ENCODE assay signal across 20 mouse cellular contexts in genomic region chr3:104101721-104102120, GRCm38 (mm10).
DNase-seq lines count a peak whose midpoint lies in the region; ATAC-seq and TF ChIP-seq lines count a peak whose summit lies in the region.
"Had no signal": no experiment of that assay in that cellular context is flagged by ENCODE, and none has a peak within 500 bp of the region (broad histone marks: within the 10 kb centered on the region; RNA-seq: fewer than 3 reads in every experiment).

No protein-coding gene starts in this region.

- intact Hi-C loops in gastrocnemius, adult 2 months (cut with DNase I) = no loop called here
- intact Hi-C loops in gastrocnemius, postnatal 36 days (cut with DNase I) = loop anchor here (5.0 kb wide), 1 partner anchor 341 kb away; no protein-coding TSS in a partner anchor

- H3K4me3 ChIP-seq in gastrocnemius, adult 2 months = no peak overlapping the region
- H3K4me3 ChIP-seq in liver, postnatal 0 days (ENCODE audit: low read depth, low read length) = no peak overlapping the region
- H3K4me3 ChIP-seq in liver, embryonic 11.5 days (ENCODE audit: low read depth, low read length) = no peak overlapping the region
- H3K4me3 ChIP-seq in CH12.LX (replicated peaks in 1 of 3; ENCODE audit: low read depth in 2 of 3, low read length in 2 of 3, poor library complexity in 1 of 3) = no peak overlapping the region
- H3K4me3 ChIP-seq: embryonic facial prominence, embryonic 15.5 days; heart, embryonic 15.5 days; hindbrain, embryonic 10.5 days; kidney, embryonic 15.5 days; limb, embryonic 10.5 days; liver, embryonic 12.5 days; midbrain, embryonic 13.5 days had no signal

- ATAC-seq in liver, postnatal 0 days = no peak
- ATAC-seq in liver, embryonic 11.5 days (replicated peaks; ENCODE audit: low FRiP score) = no peak
- ATAC-seq: inflammation-experienced regulatory T-cells, adult 6 months; liver, embryonic 12.5 days; midbrain, embryonic 13.5 days had no signal

- H3K9me3 ChIP-seq in liver, postnatal 0 days (ENCODE audit: low read length) = no peaks in the 10 kb centered on the region
- H3K9me3 ChIP-seq in liver, embryonic 11.5 days (ENCODE audit: control insufficient read depth, low read length) = no peaks in the 10 kb centered on the region
- H3K9me3 ChIP-seq in CH12.LX (replicated peaks; ENCODE audit: low read length) = no peaks in the 10 kb centered on the region
- H3K9me3 ChIP-seq: embryonic facial prominence, embryonic 15.5 days; G1E; heart, embryonic 15.5 days; hindbrain, embryonic 10.5 days; kidney, embryonic 15.5 days; limb, embryonic 10.5 days; liver, embryonic 12.5 days; midbrain, embryonic 13.5 days had no signal

- no peak overlapping the region for H3K27ac ChIP-seq in gastrocnemius, adult 2 months
- H3K27ac ChIP-seq in liver, postnatal 0 days (ENCODE audit: low read depth) = no peak overlapping the region
- no peak overlapping the region for H3K27ac ChIP-seq in liver, embryonic 11.5 days (ENCODE audit: low read depth, low read length)
- H3K27ac ChIP-seq in CH12.LX (ENCODE audit: insufficient read depth, low read depth) = no peak overlapping the region
- H3K27ac ChIP-seq: embryonic facial prominence, embryonic 15.5 days; heart, embryonic 15.5 days; hindbrain, embryonic 10.5 days; kidney, embryonic 15.5 days; limb, embryonic 10.5 days; liver, embryonic 12.5 days; macrophage; midbrain, embryonic 13.5 days had no signal

- no peaks in the 10 kb centered on the region for H3K27me3 ChIP-seq in liver, postnatal 0 days (ENCODE audit: insufficient read depth, low read length)
- H3K27me3 ChIP-seq in liver, embryonic 11.5 days (replicated peaks; ENCODE audit: control insufficient read depth, insufficient read depth, low read length) = no peaks in the 10 kb centered on the region
- H3K27me3 ChIP-seq in CH12.LX (replicated peaks) = no peaks in the 10 kb centered on the region
- H3K27me3 ChIP-seq: embryonic facial prominence, embryonic 15.5 days; heart, embryonic 15.5 days; kidney, embryonic 15.5 days; liver, embryonic 12.5 days; midbrain, embryonic 13.5 days had no signal

- DNase-seq in gastrocnemius, adult 2 months = no peak
- DNase-seq in gastrocnemius, postnatal 36 days = no peak
- no peak for DNase-seq in liver, postnatal 0 days
- DNase-seq in liver, embryonic 11.5 days (ENCODE audit: low spot score) = no peak
- DNase-seq in CH12.LX (ENCODE audit: extremely low read depth) (no peak), adipocyte (ENCODE audit: low spot score) (peak; percentile 58)
- no peak for DNase-seq in gastrocnemius, postnatal 25 days
- DNase-seq: cerebellum, adult 18-20 months; right cerebral cortex, adult 18-20 months; thymus, adult 2 months had no signal

- peak; percentile 36 for TF ChIP-seq RAD21 in CH12.LX (IDR thresholded peaks at IDR 0.05; ENCODE audit: low read depth, low read length)

- H3K36me3 ChIP-seq in liver, postnatal 0 days (replicated peaks; ENCODE audit: insufficient read depth, low read length) = no peaks in the 10 kb centered on the region
- H3K36me3 ChIP-seq in liver, embryonic 11.5 days (ENCODE audit: control insufficient read depth, insufficient read depth, low read length) = no peaks in the 10 kb centered on the region
- no peaks in the 10 kb centered on the region for H3K36me3 ChIP-seq in CH12.LX (replicated peaks in 1 of 2; ENCODE audit: control insufficient read depth in 1 of 2, insufficient read depth in 1 of 2, low read length in 1 of 2)
- H3K36me3 ChIP-seq: embryonic facial prominence, embryonic 15.5 days; G1E; heart, embryonic 15.5 days; hindbrain, embryonic 10.5 days; kidney, embryonic 15.5 days; limb, embryonic 10.5 days; liver, embryonic 12.5 days; midbrain, embryonic 13.5 days had no signal

- TF ChIP-seq EP300 in liver, postnatal 0 days (IDR thresholded peaks at IDR 0.05; ENCODE audit: low read depth) = no peak
- no peak for TF ChIP-seq EP300 in CH12.LX (IDR thresholded peaks at IDR 0.05; ENCODE audit: low read length)

- no peaks in the 10 kb centered on the region for H3K4me1 ChIP-seq in liver, postnatal 0 days (ENCODE audit: insufficient read depth)
- H3K4me1 ChIP-seq in liver, embryonic 11.5 days (replicated peaks; ENCODE audit: control insufficient read depth, insufficient read depth, low read length) = no peaks in the 10 kb centered on the region
- H3K4me1 ChIP-seq in CH12.LX (ENCODE audit: control insufficient read depth in 1 of 2, insufficient read depth in 2 of 2) = no peaks in the 10 kb centered on the region
- H3K4me1 ChIP-seq: embryonic facial prominence, embryonic 15.5 days; hindbrain, embryonic 10.5 days; kidney, embryonic 15.5 days; limb, embryonic 10.5 days; liver, embryonic 12.5 days; midbrain, embryonic 13.5 days had no signal

- in situ Hi-C loops in CH12.LX (cut with MboI; ENCODE audit: low pct_ligation_motif_present, low pct_unique_long_range_greater_than_20kb, low sequenced_read_pairs) = loop anchor here (10.0 kb wide), 1 partner anchor 407 kb away; no protein-coding TSS in a partner anchor

- TF ChIP-seq POLR2A in CH12.LX (IDR thresholded peaks at IDR 0.05; ENCODE audit: low read depth, low read length) = no peak

- no peaks in the 10 kb centered on the region for H3K79me2 ChIP-seq in CH12.LX (replicated peaks; ENCODE audit: control insufficient read depth, extremely low read depth, insufficient read depth, poor library complexity, severe bottlenecking)

- WGBS in liver, postnatal 0 days (ENCODE audit: insufficient replicate concordance) = 72% methylated on average over 3 of the region's 3 CpGs
- WGBS in liver, embryonic 11.5 days = 79% methylated on average over 3 of the region's 3 CpGs

- TF ChIP-seq CTCF in gastrocnemius, adult 2 months (IDR thresholded peaks at IDR 0.05) = peak; percentile 32
- TF ChIP-seq CTCF in liver, postnatal 0 days (IDR thresholded peaks at IDR 0.05; ENCODE audit: low read depth) = peak; percentile 39
- TF ChIP-seq CTCF in CH12.LX (conservative IDR thresholded peaks at IDR 0.05 in 1 of 2, IDR thresholded peaks at IDR 0.05 in 1 of 2; ENCODE audit: low read depth in 2 of 2, low read length in 2 of 2) = peak in 1 of 2 experiments; percentile 60; a peak in 2 of 4 replicates

- no peak overlapping the region for H3K4me2 ChIP-seq in liver, postnatal 0 days (ENCODE audit: low read depth, low read length)
- no peak overlapping the region for H3K4me2 ChIP-seq in liver, embryonic 11.5 days
- H3K4me2 ChIP-seq in CH12.LX (ENCODE audit: insufficient read depth, low read depth, poor library complexity, severe bottlenecking) = no peak overlapping the region
- H3K4me2 ChIP-seq: embryonic facial prominence, embryonic 15.5 days; heart, embryonic 15.5 days; kidney, embryonic 15.5 days; liver, embryonic 12.5 days; midbrain, embryonic 13.5 days had no signal

- dilution Hi-C loops in CH12.LX (cut with MboI; ENCODE audit: extremely low pct_ligation_motif_present, extremely low pct_unique_long_range_greater_than_20kb, low sequenced_read_pairs) = no loop called here

- H3K9ac ChIP-seq in liver, postnatal 0 days (replicated peaks) = no peak overlapping the region
- no peak overlapping the region for H3K9ac ChIP-seq in liver, embryonic 11.5 days (ENCODE audit: low read depth, low read length)
- H3K9ac ChIP-seq in CH12.LX (ENCODE audit: insufficient read depth, low read depth) = no peak overlapping the region
- H3K9ac ChIP-seq: embryonic facial prominence, embryonic 15.5 days; heart, embryonic 15.5 days; kidney, embryonic 15.5 days; liver, embryonic 12.5 days; midbrain, embryonic 13.5 days had no signal

TF ChIP-seq in CH12.LX, 34 proteins besides CTCF, POLR2A, EP300 and RAD21:
- no peak for TF ChIP-seq TBP (conservative IDR thresholded peaks at IDR 0.05; ENCODE audit: low read depth, low read length)
- no peak for TF ChIP-seq IRF4 (IDR thresholded peaks at IDR 0.05; ENCODE audit: low read depth, low read length)
- peak; percentile 55 for TF ChIP-seq SMC3 (IDR thresholded peaks at IDR 0.05; ENCODE audit: low read depth, low read length)
- no peak for TF ChIP-seq MYC (IDR thresholded peaks at IDR 0.05; ENCODE audit: low read depth, low read length)
- TF ChIP-seq ZC3H11A (IDR thresholded peaks at IDR 0.05; ENCODE audit: low read depth, low read length) = no peak
